Mouse (Mus musculus) thymus, adult 18-20 months (tissue): ENCODE data around the gene Gpank1.
A peak's percentile ranks its signal among the peaks of the same experiment; 100 is the strongest.

Source experiments
- DNase-seq, 2 experiments: peaks; one replicate each; pipeline ENCODE4 v3.0.0; 2022; ENCODE audit warnings: mixed read lengths in 2 of 2

Gene Gpank1

GRCm38 (mm10) chr17:35162730-35163129, 41.5 kb downstream of the Gpank1 start:
- DNase-seq: no peak

GRCm38 (mm10) chr17:35163326-35164081, 42.2 kb downstream of the Gpank1 start:
- no peak for DNase-seq

- DNase-seq: peak; percentile 36 to 45
These were observed 42.9 kb downstream of the Gpank1 start for GRCm38 (mm10) chr17:35164218-35164567.

GRCm38 (mm10) chr17:35164568-35165450, 43.6 kb downstream of the Gpank1 start, which contains the start of gene Prrc2a:
Gene Prrc2a, minus strand, starts transcription at chr17:35164897.
- DNase-seq: peak; percentile 97 to 98

GRCm38 (mm10) chr17:35165451-35166155, 44.3 kb downstream of the Gpank1 start:
- DNase-seq: no peak

GRCm38 (mm10) chr17:35166352-35167035, 45.2 kb downstream of the Gpank1 start:
- DNase-seq: peak in 1 of 2 experiments; percentile 66

- no peak for DNase-seq
These were observed 46.5 kb downstream of the Gpank1 start for GRCm38 (mm10) chr17:35167794-35168193.

- DNase-seq: peak in 1 of 2 experiments; percentile 15
These were observed 47.4 kb downstream of the Gpank1 start for GRCm38 (mm10) chr17:35168541-35169207.

GRCm38 (mm10) chr17:35172445-35173234, 51.4 kb downstream of the Gpank1 start:
- DNase-seq: peak in 1 of 2 experiments; percentile 26

- peak in 1 of 2 experiments; percentile 28 for DNase-seq
These were observed 52.1 kb downstream of the Gpank1 start for GRCm38 (mm10) chr17:35173329-35173728.
